Mouse (Mus musculus): ENCODE measurements around the gene Vezt. TPM values are rescaled to one million over a fixed set of nuclear protein-coding genes. Genes with fewer than 3 reads are reported as not detected.

The Vezt gene
- polyA plus RNA-seq, 1 experiment from 2014 or later: 25.7 TPM

- no peaks in the 10 kb centered on the region for H3K27me3 ChIP-seq (ENCODE audit: control insufficient read depth, insufficient read depth, low read length)
- H3K27ac ChIP-seq (replicated peaks in 1 of 2; ENCODE audit: control insufficient read depth in 1 of 2, insufficient read depth in 1 of 2, low read depth in 2 of 2, low read length in 2 of 2): no peak overlapping the region
- no peak overlapping the region for H3K4me2 ChIP-seq (ENCODE audit: low read length)
- 70% methylated on average over 5 of the region's 5 CpGs for WGBS
- no peak overlapping the region for H3K4me3 ChIP-seq (ENCODE audit: control insufficient read depth in 1 of 2, insufficient read depth in 1 of 2, low read depth in 1 of 2, low read length in 2 of 2)
- no peak overlapping the region for H3K9ac ChIP-seq (ENCODE audit: low read length)
- H3K36me3 ChIP-seq (ENCODE audit: control insufficient read depth, insufficient read depth, low read length): peaks cover 5% of the 10 kb centered on the region; the same call in 1 of the 2 replicates
- no peaks in the 10 kb centered on the region; a peak in 1 of 4 replicates for H3K4me1 ChIP-seq (ENCODE audit: control insufficient read depth in 2 of 2, insufficient read depth in 2 of 2, low read length in 2 of 2)
- no peak for ATAC-seq (ENCODE audit: insufficient number of reproducible peaks, insufficient read depth, low FRiP score, low read depth)
- H3K9me3 ChIP-seq (ENCODE audit: control insufficient read depth, low read length): no peaks in the 10 kb centered on the region
Observed at GRCm38 (mm10) chr10:94020587-94020986, 15.0 kb downstream of the Vezt start.

GRCm38 (mm10) chr10:94017455-94017854 lies 18.2 kb downstream of the Vezt start:
- WGBS: 93% methylated on average over 8 of the region's 8 CpGs
- Histone ChIP-seq H3K36me3 (ENCODE audit: control insufficient read depth, insufficient read depth, low read length) (peaks cover 3% of the 10 kb centered on the region; the same call in 1 of the 2 replicates), H3K27ac (replicated peaks in 1 of 2; ENCODE audit: control insufficient read depth in 1 of 2, insufficient read depth in 1 of 2, low read depth in 2 of 2, low read length in 2 of 2) (no peak overlapping the region), H3K27me3 (ENCODE audit: control insufficient read depth, insufficient read depth, low read length) (no peaks in the 10 kb centered on the region), H3K9me3 (ENCODE audit: control insufficient read depth, low read length) (no peaks in the 10 kb centered on the region), H3K9ac (ENCODE audit: low read length) (no peak overlapping the region), H3K4me1 (ENCODE audit: control insufficient read depth in 2 of 2, insufficient read depth in 2 of 2, low read length in 2 of 2) (no peaks in the 10 kb centered on the region), H3K4me3 (ENCODE audit: control insufficient read depth in 1 of 2, insufficient read depth in 1 of 2, low read depth in 1 of 2, low read length in 2 of 2) (no peak overlapping the region), H3K4me2 (ENCODE audit: low read length) (no peak overlapping the region)
- ATAC-seq (ENCODE audit: insufficient number of reproducible peaks, insufficient read depth, low FRiP score, low read depth): no peak

GRCm38 (mm10) chr10:94014200-94014599 lies 21.4 kb downstream of the Vezt start:
- H3K36me3 ChIP-seq (ENCODE audit: control insufficient read depth, insufficient read depth, low read length): peaks cover 3% of the 10 kb centered on the region; the same call in 1 of the 2 replicates
- no peak for ATAC-seq (ENCODE audit: insufficient number of reproducible peaks, insufficient read depth, low FRiP score, low read depth)
- 73% methylated on average over 4 of the region's 4 CpGs for WGBS
- H3K9me3 ChIP-seq (ENCODE audit: control insufficient read depth, low read length): no peaks in the 10 kb centered on the region
- no peak overlapping the region for H3K27ac ChIP-seq (replicated peaks in 1 of 2; ENCODE audit: control insufficient read depth in 1 of 2, insufficient read depth in 1 of 2, low read depth in 2 of 2, low read length in 2 of 2)
- no peak overlapping the region for H3K4me2 ChIP-seq (ENCODE audit: low read length)
- no peak overlapping the region for H3K9ac ChIP-seq (ENCODE audit: low read length)
- H3K27me3 ChIP-seq (ENCODE audit: control insufficient read depth, insufficient read depth, low read length): no peaks in the 10 kb centered on the region
- peaks cover 0 to 4% of the 10 kb centered on the region in 2 experiments; a peak in 1 of 4 replicates for H3K4me1 ChIP-seq (ENCODE audit: control insufficient read depth in 2 of 2, insufficient read depth in 2 of 2, low read length in 2 of 2)
- no peak overlapping the region for H3K4me3 ChIP-seq (ENCODE audit: control insufficient read depth in 1 of 2, insufficient read depth in 1 of 2, low read depth in 1 of 2, low read length in 2 of 2)

GRCm38 (mm10) chr10:94013196-94013595 lies 22.4 kb downstream of the Vezt start:
- Histone ChIP-seq H3K9ac (ENCODE audit: low read length) (no peak overlapping the region), H3K4me2 (ENCODE audit: low read length) (no peak overlapping the region), H3K9me3 (ENCODE audit: control insufficient read depth, low read length) (no peaks in the 10 kb centered on the region), H3K27ac (replicated peaks in 1 of 2; ENCODE audit: control insufficient read depth in 1 of 2, insufficient read depth in 1 of 2, low read depth in 2 of 2, low read length in 2 of 2) (no peak overlapping the region), H3K4me1 (ENCODE audit: control insufficient read depth in 2 of 2, insufficient read depth in 2 of 2, low read length in 2 of 2) (peaks cover 0 to 4% of the 10 kb centered on the region in 2 experiments; a peak in 1 of 4 replicates), H3K4me3 (ENCODE audit: control insufficient read depth in 1 of 2, insufficient read depth in 1 of 2, low read depth in 1 of 2, low read length in 2 of 2) (no peak overlapping the region), H3K27me3 (ENCODE audit: control insufficient read depth, insufficient read depth, low read length) (no peaks in the 10 kb centered on the region), H3K36me3 (ENCODE audit: control insufficient read depth, insufficient read depth, low read length) (peaks cover 3% of the 10 kb centered on the region; the same call in 1 of the 2 replicates)
- 55% methylated on average over 3 of the region's 3 CpGs for WGBS
- ATAC-seq (ENCODE audit: insufficient number of reproducible peaks, insufficient read depth, low FRiP score, low read depth): no peak

- Histone ChIP-seq H3K4me1 (ENCODE audit: control insufficient read depth in 2 of 2, insufficient read depth in 2 of 2, low read length in 2 of 2) (peaks cover 0 to 4% of the 10 kb centered on the region in 2 experiments; a peak in 1 of 4 replicates), H3K27me3 (ENCODE audit: control insufficient read depth, insufficient read depth, low read length) (no peaks in the 10 kb centered on the region), H3K27ac (replicated peaks in 1 of 2; ENCODE audit: control insufficient read depth in 1 of 2, insufficient read depth in 1 of 2, low read depth in 2 of 2, low read length in 2 of 2) (peak overlapping the region; percentile 10 to 44; a peak in 2 of 4 replicates), H3K36me3 (ENCODE audit: control insufficient read depth, insufficient read depth, low read length) (peaks cover 11% of the 10 kb centered on the region), H3K4me2 (ENCODE audit: low read length) (no peak overlapping the region), H3K9ac (ENCODE audit: low read length) (no peak overlapping the region), H3K4me3 (ENCODE audit: control insufficient read depth in 1 of 2, insufficient read depth in 1 of 2, low read depth in 1 of 2, low read length in 2 of 2) (no peak overlapping the region), H3K9me3 (ENCODE audit: control insufficient read depth, low read length) (no peaks in the 10 kb centered on the region)
- no peak for ATAC-seq (ENCODE audit: insufficient number of reproducible peaks, insufficient read depth, low FRiP score, low read depth)
- WGBS: 34% methylated on average over 2 of the region's 2 CpGs
Observed at GRCm38 (mm10) chr10:94011024-94011423, 24.6 kb downstream of the Vezt start.

- no peak overlapping the region for H3K4me3 ChIP-seq (ENCODE audit: control insufficient read depth in 1 of 2, insufficient read depth in 1 of 2, low read depth in 1 of 2, low read length in 2 of 2)
- H3K27ac ChIP-seq (replicated peaks in 1 of 2; ENCODE audit: control insufficient read depth in 1 of 2, insufficient read depth in 1 of 2, low read depth in 2 of 2, low read length in 2 of 2): no peak overlapping the region
- ATAC-seq (ENCODE audit: insufficient number of reproducible peaks, insufficient read depth, low FRiP score, low read depth): no peak
- no peak overlapping the region for H3K4me2 ChIP-seq (ENCODE audit: low read length)
- H3K27me3 ChIP-seq (ENCODE audit: control insufficient read depth, insufficient read depth, low read length): no peaks in the 10 kb centered on the region
- peaks cover 20% of the 10 kb centered on the region for H3K36me3 ChIP-seq (ENCODE audit: control insufficient read depth, insufficient read depth, low read length)
- H3K4me1 ChIP-seq (ENCODE audit: control insufficient read depth in 2 of 2, insufficient read depth in 2 of 2, low read length in 2 of 2): peaks cover 0 to 4% of the 10 kb centered on the region in 2 experiments; a peak in 1 of 4 replicates
- no peaks in the 10 kb centered on the region for H3K9me3 ChIP-seq (ENCODE audit: control insufficient read depth, low read length)
- H3K9ac ChIP-seq (ENCODE audit: low read length): no peak overlapping the region
- 72% methylated on average over 3 of the region's 3 CpGs for WGBS
Observed at GRCm38 (mm10) chr10:94009991-94010679, 25.5 kb downstream of the Vezt start.

- Histone ChIP-seq H3K4me1 (ENCODE audit: control insufficient read depth in 2 of 2, insufficient read depth in 2 of 2, low read length in 2 of 2) (peaks cover 0 to 4% of the 10 kb centered on the region in 2 experiments; a peak in 1 of 4 replicates), H3K27me3 (ENCODE audit: control insufficient read depth, insufficient read depth, low read length) (no peaks in the 10 kb centered on the region), H3K9me3 (ENCODE audit: control insufficient read depth, low read length) (no peaks in the 10 kb centered on the region), H3K36me3 (ENCODE audit: control insufficient read depth, insufficient read depth, low read length) (peaks cover 31% of the 10 kb centered on the region), H3K4me3 (ENCODE audit: control insufficient read depth in 1 of 2, insufficient read depth in 1 of 2, low read depth in 1 of 2, low read length in 2 of 2) (no peak overlapping the region), H3K4me2 (ENCODE audit: low read length) (no peak overlapping the region), H3K9ac (ENCODE audit: low read length) (no peak overlapping the region), H3K27ac (replicated peaks in 1 of 2; ENCODE audit: control insufficient read depth in 1 of 2, insufficient read depth in 1 of 2, low read depth in 2 of 2, low read length in 2 of 2) (no peak overlapping the region)
- no peak for ATAC-seq (ENCODE audit: insufficient number of reproducible peaks, insufficient read depth, low FRiP score, low read depth)
- 91% methylated on average over 2 of the region's 2 CpGs for WGBS
Observed at GRCm38 (mm10) chr10:94008356-94008755, 27.3 kb downstream of the Vezt start.
